Mouse (Mus musculus): ENCODE results near the gene B230307C23Rik. TPM values are rescaled to one million over a fixed set of nuclear protein-coding genes. Genes with fewer than 3 reads are reported as not detected.

The B230307C23Rik gene
- polyA plus RNA-seq (2015; fragmentation: Illumina TruSeq; extraction: RNeasy Lipid Tissue Mini Kit (QIAGEN cat#74804); ENCODE audit: insufficient read depth, low read depth, low replicate concordance) = 1.6 TPM

DNA sequence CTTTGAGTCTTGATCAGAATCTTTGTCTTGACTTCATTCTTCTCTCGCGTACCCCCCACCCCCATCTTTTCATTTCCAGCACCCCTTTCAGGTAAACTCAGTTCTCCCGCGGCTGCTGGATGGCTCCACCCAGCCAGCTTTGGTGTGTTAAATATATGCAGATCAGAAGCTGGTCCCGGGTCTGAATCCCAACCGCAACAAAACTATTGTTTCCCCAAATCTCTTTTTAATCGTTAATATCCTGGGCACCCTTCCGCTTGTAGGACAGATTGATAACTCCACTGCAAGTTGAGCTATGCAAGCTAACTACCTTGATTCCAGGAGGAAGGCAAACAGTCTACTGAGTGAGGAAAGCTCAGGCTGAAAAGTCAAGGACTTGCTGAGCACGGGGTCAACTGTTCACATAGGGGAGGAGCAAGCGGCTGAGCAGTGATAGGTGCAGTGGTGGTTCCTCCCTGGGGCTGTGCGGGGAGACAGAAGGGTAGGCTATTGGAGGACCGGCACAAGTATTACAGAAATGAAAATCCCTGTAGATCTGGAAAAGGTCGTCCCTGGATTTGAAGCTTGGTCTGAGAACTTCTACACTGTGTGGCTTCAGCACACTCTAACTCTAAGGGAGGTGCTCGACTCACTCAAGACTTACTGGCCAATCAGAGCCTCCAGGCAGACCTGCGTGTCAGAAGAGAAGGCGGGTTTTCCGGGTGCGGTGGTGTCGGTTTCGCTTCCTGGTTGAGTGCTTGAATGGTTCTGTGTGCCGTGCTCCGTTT lies at the start of gene B230307C23Rik:
Gene B230307C23Rik, plus strand, starts transcription at position 700 of the 767 bp plus-strand sequence.

DNA sequence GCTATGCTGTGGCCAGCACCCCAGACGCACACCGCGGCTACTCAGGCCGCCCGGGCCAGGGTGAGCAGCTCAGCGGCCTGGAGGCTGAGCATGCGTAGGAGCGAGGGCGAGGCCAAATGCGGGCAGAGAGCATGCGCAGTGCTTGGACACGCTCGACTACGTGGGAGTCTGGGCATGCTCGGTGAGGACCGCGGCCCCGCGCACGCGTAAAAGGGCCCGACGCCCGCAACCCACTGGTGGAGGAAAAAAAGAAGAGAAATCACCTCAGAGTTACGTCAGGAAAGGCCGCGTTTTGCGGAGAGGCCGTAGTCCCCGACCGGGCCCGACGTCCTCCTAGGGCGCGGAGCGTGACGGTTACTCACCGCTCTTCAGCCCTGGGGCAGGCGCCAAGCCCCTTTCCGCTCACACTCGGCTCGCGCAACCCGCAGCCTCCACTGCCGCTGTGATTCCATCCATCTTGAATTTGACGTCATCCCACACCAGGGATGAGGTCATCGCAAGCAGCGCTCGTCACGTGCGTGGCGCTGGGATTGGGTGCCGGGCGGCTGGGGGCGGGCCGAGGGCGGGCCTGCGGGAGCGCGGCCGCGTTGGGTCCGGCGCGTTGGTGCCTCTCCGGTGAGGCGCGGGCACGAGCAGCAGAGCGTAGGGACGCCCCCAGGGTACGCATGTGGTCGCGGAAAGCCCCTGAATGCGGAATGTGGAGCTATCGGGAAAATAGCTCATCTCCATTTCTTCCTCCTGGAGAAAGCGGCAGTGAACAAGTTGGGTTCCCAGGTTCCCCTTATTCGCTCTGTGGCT lies 34.8 kb upstream of the B230307C23Rik start, which contains the start of the genes C2cd2 and Zbtb21:
Gene C2cd2, minus strand, starts transcription at position 448 of the 798 bp plus-strand sequence.
Gene Zbtb21, minus strand, starts transcription at position 472 of the 798 bp plus-strand sequence.

Other genes starting within 250 kb of the B230307C23Rik start
- 2.3 TPM for gene Ripk4, start 233.5 kb upstream of the B230307C23Rik start, polyA plus RNA-seq (2015; fragmentation: Illumina TruSeq; extraction: RNeasy Lipid Tissue Mini Kit (QIAGEN cat#74804); ENCODE audit: insufficient read depth, low read depth, low replicate concordance)
- gene Prdm15, start 145.5 kb upstream of the B230307C23Rik start, polyA plus RNA-seq (2015; fragmentation: Illumina TruSeq; extraction: RNeasy Lipid Tissue Mini Kit (QIAGEN cat#74804); ENCODE audit: insufficient read depth, low read depth, low replicate concordance) = 5.6 TPM
- gene C2cd2, start 34.7 kb upstream of the B230307C23Rik start, polyA plus RNA-seq (2015; fragmentation: Illumina TruSeq; extraction: RNeasy Lipid Tissue Mini Kit (QIAGEN cat#74804); ENCODE audit: insufficient read depth, low read depth, low replicate concordance) = 5.7 TPM
- gene Zbtb21, start 34.7 kb upstream of the B230307C23Rik start, polyA plus RNA-seq (2015; fragmentation: Illumina TruSeq; extraction: RNeasy Lipid Tissue Mini Kit (QIAGEN cat#74804); ENCODE audit: insufficient read depth, low read depth, low replicate concordance) = 3.0 TPM
- 1.9 TPM for gene A630089N07Rik, start 85.1 kb downstream of the B230307C23Rik start, polyA plus RNA-seq (2015; fragmentation: Illumina TruSeq; extraction: RNeasy Lipid Tissue Mini Kit (QIAGEN cat#74804); ENCODE audit: insufficient read depth, low read depth, low replicate concordance)

Measured in pancreas, adult 10 weeks (tissue).